In genomic region chr11:103158621-103159478, GRCm38 (mm10) we compare ENCODE assay signal across 8 mouse cellular contexts. TPM values are rescaled to one million over a fixed set of nuclear protein-coding genes. Genes with fewer than 3 reads are reported as not detected.
DNase-seq lines count a peak whose midpoint lies in the region; ATAC-seq lines count a peak whose summit lies in the region.

No protein-coding gene starts in this region.

- H3K9ac ChIP-seq in intestine, embryonic 14.5 days (ENCODE audit: low read length): 0 out of 2 replicates have a peak overlapping the region, but pooled peaks have one; percentile 34

- intact Hi-C loops in gastrocnemius, postnatal 36 days (cut with DNase I): loop anchor here (1.0 to 2.0 kb wide), 2 partner anchors 42 to 57 kb away; partner anchors contain the start of gene Hexim1
- intact Hi-C loops in left cerebral cortex, postnatal 10 days (cut with DNase I): loop anchor here (2.0 to 5.0 kb wide), 2 partner anchors 42 to 57 kb away; partner anchors contain the start of genes Acbd4, Hexim1 and Plcd3

- H3K4me1 ChIP-seq in intestine, embryonic 14.5 days (replicated peaks; ENCODE audit: control insufficient read depth, insufficient read depth, low read length): peaks cover 7% of the 10 kb centered on the region

- 2% methylated on average over 24 of the region's 25 CpGs for WGBS in intestine, embryonic 14.5 days

- H3K4me3 ChIP-seq in intestine, embryonic 14.5 days (ENCODE audit: low read depth, low read length): peak overlapping the region; percentile 24

- peak overlapping the region; percentile 56 for H3K4me2 ChIP-seq in intestine, embryonic 14.5 days (ENCODE audit: low read length)

- ATAC-seq in intestine, embryonic 14.5 days (replicated peaks; ENCODE audit: low FRiP score, low TSS enrichment, low read depth): peak; percentile 96
- peak; percentile 87 for ATAC-seq in megakaryocyte-erythroid progenitor cell, adult 5-6 weeks (replicated peaks; ENCODE audit: low FRiP score, low TSS enrichment, poor library complexity, severe bottlenecking)

- no peaks in the 10 kb centered on the region for H3K27me3 ChIP-seq in intestine, embryonic 14.5 days (replicated peaks; ENCODE audit: control insufficient read depth, insufficient read depth, low read length)

- no peaks in the 10 kb centered on the region; the same call in 1 of the 2 replicates for H3K9me3 ChIP-seq in intestine, embryonic 14.5 days (ENCODE audit: control insufficient read depth, low read length)

- peak; percentile 95 for DNase-seq in adrenal gland, adult 8-10 months
- peak; percentile 99 for DNase-seq in embryo, embryonic 9.5 days (ENCODE audit: extremely low spot score)
- peak; percentile 97 to 99 for DNase-seq in gastrocnemius, postnatal 36 days
- peak; percentile 100 for DNase-seq in intestine, embryonic 14.5 days (ENCODE audit: low spot score)
- peak; percentile 87 to 95 for DNase-seq in left cerebral cortex, postnatal 10 days (ENCODE audit: extremely low spot score in 1 of 2, low spot score in 2 of 2)
- DNase-seq in right cerebral cortex, postnatal 14 days: peak; percentile 93
- peak; percentile 96 for DNase-seq in urinary bladder, postnatal 36 days (ENCODE audit: low spot score in 2 of 2)

- no peaks in the 10 kb centered on the region for H3K36me3 ChIP-seq in intestine, embryonic 14.5 days (ENCODE audit: control insufficient read depth, insufficient read depth, low read length)

- H3K27ac ChIP-seq in intestine, embryonic 14.5 days (ENCODE audit: low read depth): peak overlapping the region; percentile 47; the same call in 1 of the 2 replicates

RNA-seq across cellular contexts. Expression of gene Fmnl1, which starts 12.1 kb away (rescaled TPM):
- total RNA-seq in adrenal gland, adult 8-10 months (2022): 10 to 100 TPM; 29.3 to 40.6 (median 30.6) TPM
- 1 to 10 TPM; 3.6 to 5.6 TPM for total RNA-seq in gastrocnemius, postnatal 36 days (2021)
- polyA plus RNA-seq in intestine, embryonic 14.5 days (2014; fragmentation: Nextera tagmentation; extraction: Ambion mirVana): 3.1 and 3.6 TPM in 2 replicates
- total RNA-seq in left cerebral cortex, postnatal 10 days (2021): 10 to 100 TPM; 79.5 to 80.7 TPM
- 32.2 and 35.9 TPM in 2 replicates for total RNA-seq in megakaryocyte-erythroid progenitor cell, adult 5-6 weeks (2014; fragmentation: Nextera tagmentation)
- total RNA-seq in megakaryocyte-erythroid progenitor cell, adult 5-6 weeks (2017): 7.4 and 9.7 TPM in 2 replicates

RNA-seq across cellular contexts. Expression of gene Hexim2, which starts 26.6 kb away (rescaled TPM):
- 1 to 10 TPM; 6.1 to 9.3 (median 8.6) TPM for total RNA-seq in adrenal gland, adult 8-10 months (2022)
- 1 to 10 TPM; 2.1 to 2.9 TPM for total RNA-seq in gastrocnemius, postnatal 36 days (2021)
- polyA plus RNA-seq in intestine, embryonic 14.5 days (2014; fragmentation: Nextera tagmentation; extraction: Ambion mirVana): 6.9 and 9.7 TPM in 2 replicates
- total RNA-seq in left cerebral cortex, postnatal 10 days (2021): 10 to 100 TPM; 20.1 to 20.7 TPM
- 4.1 and 12.1 TPM in 2 replicates for total RNA-seq in megakaryocyte-erythroid progenitor cell, adult 5-6 weeks (2014; fragmentation: Nextera tagmentation)
- total RNA-seq in megakaryocyte-erythroid progenitor cell, adult 5-6 weeks (2017): 1.6 and 7.8 TPM in 2 replicates

RNA-seq across cellular contexts. Expression of gene Hexim1, which starts 42.8 kb away (rescaled TPM):
- total RNA-seq in adrenal gland, adult 8-10 months (2022): 10 to 100 TPM; 75.2 to 90.2 (median 86.0) TPM
- total RNA-seq in gastrocnemius, postnatal 36 days (2021): 10 to 100 TPM; 14.7 to 17.0 TPM
- polyA plus RNA-seq in intestine, embryonic 14.5 days (2014; fragmentation: Nextera tagmentation; extraction: Ambion mirVana): 6.8 and 6.9 TPM in 2 replicates
- 10 to 100 TPM; 31.8 to 33.9 TPM for total RNA-seq in left cerebral cortex, postnatal 10 days (2021)
- total RNA-seq in megakaryocyte-erythroid progenitor cell, adult 5-6 weeks (2014; fragmentation: Nextera tagmentation): 10.5 and 15.5 TPM in 2 replicates
- total RNA-seq in megakaryocyte-erythroid progenitor cell, adult 5-6 weeks (2017): 22.8 and 32.0 TPM in 2 replicates

RNA-seq across cellular contexts. Expression of gene 1700023F06Rik, which starts 49.5 kb away (rescaled TPM):
- total RNA-seq in adrenal gland, adult 8-10 months (2022): under 1 TPM in 3 of 4 experiments, not detected in 1; 0.27 to 0.83 (median 0.66) TPM
- not detected for total RNA-seq in gastrocnemius, postnatal 36 days (2021)
- 1.3 and 1.4 TPM in 2 replicates for polyA plus RNA-seq in intestine, embryonic 14.5 days (2014; fragmentation: Nextera tagmentation; extraction: Ambion mirVana)
- 1 to 10 TPM; 1.3 to 1.7 TPM for total RNA-seq in left cerebral cortex, postnatal 10 days (2021)
- not detected in 2 replicates for total RNA-seq in megakaryocyte-erythroid progenitor cell, adult 5-6 weeks (2014; fragmentation: Nextera tagmentation)
- total RNA-seq in megakaryocyte-erythroid progenitor cell, adult 5-6 weeks (2017): not detected in 2 replicates

RNA-seq across cellular contexts. Expression of gene Acbd4, which starts 57.4 kb away (rescaled TPM):
- total RNA-seq in adrenal gland, adult 8-10 months (2022): 100 to 1,000 TPM; 114 to 181 (median 146) TPM
- total RNA-seq in gastrocnemius, postnatal 36 days (2021): 10 to 100 TPM; 26.8 to 31.1 TPM
- polyA plus RNA-seq in intestine, embryonic 14.5 days (2014; fragmentation: Nextera tagmentation; extraction: Ambion mirVana): 13.0 and 14.5 TPM in 2 replicates
- 10 to 100 TPM; 70.0 to 80.0 TPM for total RNA-seq in left cerebral cortex, postnatal 10 days (2021)
- total RNA-seq in megakaryocyte-erythroid progenitor cell, adult 5-6 weeks (2014; fragmentation: Nextera tagmentation): 6.8 and 15.5 TPM in 2 replicates
- total RNA-seq in megakaryocyte-erythroid progenitor cell, adult 5-6 weeks (2017): 10.8 and 11.4 TPM in 2 replicates

Comparison
In these comparisons a context has a peak if more than half of its experiments do, and no peak if none do; other contexts are left out.
1. Peak in every context shown above with its lines: DNase-seq, ATAC-seq, H3K4me3 ChIP-seq and H3K27ac ChIP-seq.